Mouse (Mus musculus): ENCODE data around the gene Cdh23. TPM values are rescaled to one million over a fixed set of nuclear protein-coding genes. Genes with fewer than 3 reads are reported as not detected.

The Cdh23 gene
- polyA plus RNA-seq, 1 experiment from 2014 or later, result 0.41 TPM

- Histone ChIP-seq H3K4me1 (replicated peaks) (peaks cover 9% of the 10 kb centered on the region), H3K27me3 (ENCODE audit: insufficient read depth, poor library complexity, severe bottlenecking) (no peaks in the 10 kb centered on the region), H3K36me3 (no peaks in the 10 kb centered on the region), H3K27ac (no peak overlapping the region), H3K4me3 (no peak overlapping the region), H3K9me3 (no peaks in the 10 kb centered on the region)
- 92% methylated on average over 8 of the region's 8 CpGs for WGBS
- DNase-seq (ENCODE audit: low spot score), result no peak
These were observed 429.4 kb downstream of the Cdh23 start for GRCm38 (mm10) chr10:60266842-60267401.

- Histone ChIP-seq H3K9me3 (no peaks in the 10 kb centered on the region), H3K27ac (no peak overlapping the region), H3K36me3 (no peaks in the 10 kb centered on the region), H3K4me1 (replicated peaks) (peaks cover 13% of the 10 kb centered on the region), H3K4me3 (no peak overlapping the region), H3K27me3 (ENCODE audit: insufficient read depth, poor library complexity, severe bottlenecking) (no peaks in the 10 kb centered on the region)
- 89% methylated on average over 10 of the region's 10 CpGs for WGBS
- DNase-seq (ENCODE audit: low spot score), result no peak
These were observed 431.0 kb downstream of the Cdh23 start for GRCm38 (mm10) chr10:60265252-60265651.

- Histone ChIP-seq H3K27me3 (ENCODE audit: insufficient read depth, poor library complexity, severe bottlenecking) (no peaks in the 10 kb centered on the region), H3K4me3 (no peak overlapping the region), H3K27ac (peak overlapping the region; percentile 41; the same call in 1 of the 2 replicates), H3K4me1 (replicated peaks) (peaks cover 8% of the 10 kb centered on the region), H3K9me3 (no peaks in the 10 kb centered on the region), H3K36me3 (no peaks in the 10 kb centered on the region)
- WGBS, result 83% methylated on average over 7 of the region's 7 CpGs
- DNase-seq (ENCODE audit: low spot score), result no peak
These were observed 432.9 kb downstream of the Cdh23 start for GRCm38 (mm10) chr10:60263351-60263750.

- peak overlapping the region; percentile 69; the same call in 1 of the 2 replicates for H3K27ac ChIP-seq
- 73% methylated on average over 3 of the region's 3 CpGs for WGBS
These were observed 433.9 kb downstream of the Cdh23 start for GRCm38 (mm10) chr10:60262386-60262785.

GRCm38 (mm10) chr10:60261530-60261929, 434.8 kb downstream of the Cdh23 start:
- Histone ChIP-seq H3K36me3 (no peaks in the 10 kb centered on the region), H3K27ac (no peak overlapping the region), H3K9me3 (no peaks in the 10 kb centered on the region), H3K4me3 (no peak overlapping the region), H3K4me1 (replicated peaks) (peaks cover 8% of the 10 kb centered on the region), H3K27me3 (ENCODE audit: insufficient read depth, poor library complexity, severe bottlenecking) (no peaks in the 10 kb centered on the region)
- DNase-seq (ENCODE audit: low spot score), result no peak
- WGBS, result 42% methylated on average over 5 of the region's 5 CpGs

More at GRCm38 (mm10) chr10:60262386-60262785, 433.9 kb downstream of the Cdh23 start:
- H3K4me1 ChIP-seq (replicated peaks), result peaks cover 8% of the 10 kb centered on the region
- H3K36me3 ChIP-seq, result no peaks in the 10 kb centered on the region
- H3K27me3 ChIP-seq (ENCODE audit: insufficient read depth, poor library complexity, severe bottlenecking), result no peaks in the 10 kb centered on the region
- H3K9me3 ChIP-seq, result no peaks in the 10 kb centered on the region
- DNase-seq (ENCODE audit: low spot score), result no peak
- H3K4me3 ChIP-seq, result no peak overlapping the region

- Histone ChIP-seq H3K4me3 (no peak overlapping the region), H3K36me3 (no peaks in the 10 kb centered on the region), H3K4me1 (replicated peaks) (peaks cover 8% of the 10 kb centered on the region), H3K27ac (no peak overlapping the region), H3K9me3 (no peaks in the 10 kb centered on the region), H3K27me3 (ENCODE audit: insufficient read depth, poor library complexity, severe bottlenecking) (no peaks in the 10 kb centered on the region)
- WGBS, result 85% methylated on average over 5 of the region's 5 CpGs
- no peak for DNase-seq (ENCODE audit: low spot score)
These were observed 435.6 kb downstream of the Cdh23 start for GRCm38 (mm10) chr10:60260557-60261294.

- WGBS, result 53% methylated on average over 16 of the region's 16 CpGs
- no peaks in the 10 kb centered on the region for H3K27me3 ChIP-seq (ENCODE audit: insufficient read depth, poor library complexity, severe bottlenecking)
- no peaks in the 10 kb centered on the region for H3K36me3 ChIP-seq
- no peak for DNase-seq (ENCODE audit: low spot score)
- H3K27ac ChIP-seq, result no peak overlapping the region
- peaks cover 16% of the 10 kb centered on the region for H3K4me1 ChIP-seq (replicated peaks)
- H3K9me3 ChIP-seq, result no peaks in the 10 kb centered on the region
- H3K4me3 ChIP-seq, result no peak overlapping the region
These were observed 438.9 kb downstream of the Cdh23 start for GRCm38 (mm10) chr10:60257261-60257825.

GRCm38 (mm10) chr10:60256088-60256487, 440.2 kb downstream of the Cdh23 start:
- H3K4me1 ChIP-seq (replicated peaks), result peaks cover 14% of the 10 kb centered on the region
- 86% methylated on average over 6 of the region's 6 CpGs for WGBS
- DNase-seq (ENCODE audit: low spot score), result no peak
- H3K27me3 ChIP-seq (ENCODE audit: insufficient read depth, poor library complexity, severe bottlenecking), result no peaks in the 10 kb centered on the region
- no peak overlapping the region for H3K27ac ChIP-seq
- no peaks in the 10 kb centered on the region for H3K9me3 ChIP-seq
- no peak overlapping the region for H3K4me3 ChIP-seq
- no peaks in the 10 kb centered on the region for H3K36me3 ChIP-seq

Other genes with a start within 250 kb of the Cdh23 start
- 9.4 and 11.8 TPM in 2 replicates for gene Slc29a3, start 56.3 kb upstream of the Cdh23 start, polyA plus RNA-seq (2016; fragmentation: Nextera tagmentation; extraction: Ambion mirVana)
- gene Unc5b, start 135.1 kb upstream of the Cdh23 start, polyA plus RNA-seq (2016; fragmentation: Nextera tagmentation; extraction: Ambion mirVana), result 2.4 and 2.6 TPM in 2 replicates

All from hindbrain, embryonic 10.5 days (tissue).